Mouse (Mus musculus): Measurements from ENCODE around the gene Srp14.

DNA sequence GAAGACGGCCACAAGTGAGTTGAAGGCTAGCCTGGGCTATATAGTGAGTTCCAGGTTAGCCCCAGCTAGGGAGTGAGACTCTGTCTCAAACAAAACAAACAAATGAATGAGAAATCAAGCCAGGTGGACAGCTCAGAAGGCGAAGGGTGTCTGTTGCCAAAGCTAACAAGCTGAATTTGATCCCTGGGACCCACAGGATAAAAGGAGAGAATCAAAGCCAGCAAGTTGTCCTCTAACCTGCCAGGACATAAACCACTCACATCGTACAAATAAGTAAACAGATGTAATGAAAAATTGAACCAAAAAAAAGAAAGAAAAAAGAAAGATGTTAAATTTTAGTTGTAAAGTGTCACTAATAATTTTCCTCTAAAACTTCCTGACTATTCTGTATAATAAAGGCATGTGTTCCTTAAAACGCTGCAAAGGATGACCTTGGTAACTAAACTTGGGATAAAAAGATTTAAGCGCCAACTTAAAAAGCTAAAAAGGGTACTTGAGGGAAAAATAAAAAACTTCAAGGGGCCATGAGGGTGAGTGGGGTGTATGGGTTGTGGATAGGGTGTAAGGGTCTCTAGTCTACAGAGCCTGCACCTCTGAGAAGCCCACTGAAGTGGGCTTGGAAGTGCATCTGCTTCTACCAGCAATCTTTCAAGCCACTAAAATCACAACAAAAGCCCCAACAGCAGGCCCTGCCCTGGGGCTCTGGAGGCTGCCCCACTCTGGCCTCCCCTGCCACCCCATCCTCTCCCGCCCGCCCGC is 30.4 kb upstream of the Srp14 start:
- TF ChIP-seq POLR2A (IDR thresholded peaks at IDR 0.05; ENCODE audit: borderline replicate concordance, extremely low read depth, insufficient read depth, insufficient read length, poor library complexity, severe bottlenecking) (no peak), CTCF (IDR thresholded peaks at IDR 0.05; ENCODE audit: borderline replicate concordance, extremely low read depth, insufficient read depth, insufficient read length) (no peak)
